Mouse (Mus musculus): ENCODE results near the gene Edaradd. TPM values are rescaled to one million over a fixed set of nuclear protein-coding genes. Genes with fewer than 3 reads are reported as not detected.
"Not testable (repeated sequence)": the region's sequence is repeated elsewhere in the genome, so short reads cannot be mapped to it uniquely, and the experiment has no call there.

The Edaradd gene
- total RNA-seq, 2 experiments from 2014 or later: 0.05 to 0.09 TPM

GRCm38 (mm10) chr13:12511189-12511965 is 8.9 kb downstream of the Edaradd start:
- no peak for DNase-seq

- no peak for DNase-seq
These were observed 10.2 kb downstream of the Edaradd start for GRCm38 (mm10) chr13:12510032-12510431.

GRCm38 (mm10) chr13:12507426-12507825 is 12.8 kb downstream of the Edaradd start:
- DNase-seq: no peak

GRCm38 (mm10) chr13:12505359-12505758 is 14.9 kb downstream of the Edaradd start:
- no peak for DNase-seq

- DNase-seq: no peak
These were observed 16.9 kb downstream of the Edaradd start for GRCm38 (mm10) chr13:12503238-12503751.

GRCm38 (mm10) chr13:12502665-12503237 is 17.5 kb downstream of the Edaradd start:
- DNase-seq: no peak

- no peak for DNase-seq
These were observed 21.1 kb downstream of the Edaradd start for GRCm38 (mm10) chr13:12499107-12499506.

- no peak for DNase-seq
These were observed 22.4 kb downstream of the Edaradd start for GRCm38 (mm10) chr13:12497809-12498208.

- DNase-seq: no peak
These were observed 25.5 kb downstream of the Edaradd start for GRCm38 (mm10) chr13:12494750-12495149.

- DNase-seq: no peak
These were observed 27.7 kb downstream of the Edaradd start for GRCm38 (mm10) chr13:12492515-12492914.

GRCm38 (mm10) chr13:12485640-12486039 is 34.6 kb downstream of the Edaradd start:
- DNase-seq: no peak

GRCm38 (mm10) chr13:12485197-12485596 is 35.0 kb downstream of the Edaradd start:
- DNase-seq: no peak

GRCm38 (mm10) chr13:12479802-12480201 is 40.4 kb downstream of the Edaradd start:
- DNase-seq: no peak

GRCm38 (mm10) chr13:12478301-12478700 is 41.9 kb downstream of the Edaradd start:
- no peak for DNase-seq

- no peak for DNase-seq
These were observed 43.4 kb downstream of the Edaradd start for GRCm38 (mm10) chr13:12476886-12477285.

GRCm38 (mm10) chr13:12475239-12475638 is 45.0 kb downstream of the Edaradd start:
- no peak for DNase-seq

- peak; percentile 74 for DNase-seq
These were observed 46.4 kb downstream of the Edaradd start for GRCm38 (mm10) chr13:12473724-12474378.

GRCm38 (mm10) chr13:12468488-12468887 is 51.8 kb downstream of the Edaradd start:
- no peak for DNase-seq

GRCm38 (mm10) chr13:12464844-12465243 is 55.4 kb downstream of the Edaradd start, which contains the start of gene Lgals8:
TSS of gene Lgals8 (minus strand) at chr13:12464944.
- DNase-seq: no peak

GRCm38 (mm10) chr13:12464159-12464558 is 56.1 kb downstream of the Edaradd start:
- not testable (repeated sequence) for DNase-seq

- DNase-seq: no peak
These were observed 57.6 kb downstream of the Edaradd start for GRCm38 (mm10) chr13:12462623-12463022.

GRCm38 (mm10) chr13:12461730-12462119 is 58.5 kb downstream of the Edaradd start:
- DNase-seq: no peak
